Mouse (Mus musculus) liver, embryonic 16.5 days (tissue): ENCODE measurements around the gene AC161166.1. TPM values are rescaled to one million over a fixed set of nuclear protein-coding genes. Genes with fewer than 3 reads are reported as not detected.
A peak's percentile ranks its signal among the peaks of the same experiment; 100 is the strongest.

Source experiments
- ATAC-seq: fragments of 200-750 bp; cut with Nextera tagmentation; 2 replicates; pipeline ENCODE4 v1.8.0; 2017; ENCODE audit warnings: low read depth, mild to moderate bottlenecking, moderate number of reproducible peaks, moderate library complexity
- H3K27ac ChIP-seq: fragments of 300-500 bp; sonication (generic); 2 replicates; pipeline ENCODE4 v1.5.1; 2014; ENCODE audit warnings: mild to moderate bottlenecking, low read length
- H3K27me3 ChIP-seq: fragments of 300-500 bp; sonication (generic); 2 replicates; pipeline ENCODE4 v1.6.1; 2014; ENCODE audit warnings: low read depth, low read length, mixed read lengths; ENCODE audit not compliant: control insufficient read depth, insufficient read depth
- H3K36me3 ChIP-seq: fragments of 300-500 bp; sonication (generic); 2 replicates; pipeline ENCODE4 v1.6.1; 2014; ENCODE audit warnings: mild to moderate bottlenecking; ENCODE audit not compliant: control insufficient read depth, insufficient read depth
- H3K4me1 ChIP-seq: fragments of 300-500 bp; sonication (generic); 2 replicates; pipeline ENCODE4 v1.6.1; 2014; ENCODE audit warnings: low read depth, low read length, mixed read lengths; ENCODE audit not compliant: control insufficient read depth
- H3K4me2 ChIP-seq: fragments of 300-500 bp; sonication (generic); 2 replicates; pipeline ENCODE4 v1.6.1; 2014; ENCODE audit warnings: low read depth, low read length, mixed read lengths
- H3K4me3 ChIP-seq: fragments of 300-500 bp; sonication (generic); 2 replicates; pipeline ENCODE4 v1.5.1; 2014; ENCODE audit warnings: low read depth, mild to moderate bottlenecking, low read length
- H3K9ac ChIP-seq: fragments of 300-500 bp; sonication (generic); 2 replicates; pipeline ENCODE4 v1.6.1; 2014; ENCODE audit warnings: low read depth, low read length
- H3K9me3 ChIP-seq: fragments of 300-500 bp; sonication (generic); replicated peaks from 2 replicates; pipeline ENCODE4 v1.6.1; 2016; ENCODE audit warnings: low read length; ENCODE audit not compliant: control insufficient read depth
- WGBS: fragments of 180-500 bp; shearing (Covaris S2); extraction: QIAGEN DNeasy Blood & Tissue Kit; methylation state at CpG from one replicate; pipeline ENCODE4 v1.1.7; 2014; ENCODE audit not compliant: insufficient replicate concordance; 5-methylcytosine and 5-hydroxymethylcytosine counted together
- polyA plus RNA-seq: library from polyadenylated mRNA; unstranded; fragments of >200 nt; fragmentation: Nextera tagmentation; extraction: Ambion mirVana; gene quantifications from 2 replicates; pipeline ENCODE4 v1.2.1, GENCODE M21; 2015

The AC161166.1 gene
- polyA plus RNA-seq: not detected in 2 replicates

DNA sequence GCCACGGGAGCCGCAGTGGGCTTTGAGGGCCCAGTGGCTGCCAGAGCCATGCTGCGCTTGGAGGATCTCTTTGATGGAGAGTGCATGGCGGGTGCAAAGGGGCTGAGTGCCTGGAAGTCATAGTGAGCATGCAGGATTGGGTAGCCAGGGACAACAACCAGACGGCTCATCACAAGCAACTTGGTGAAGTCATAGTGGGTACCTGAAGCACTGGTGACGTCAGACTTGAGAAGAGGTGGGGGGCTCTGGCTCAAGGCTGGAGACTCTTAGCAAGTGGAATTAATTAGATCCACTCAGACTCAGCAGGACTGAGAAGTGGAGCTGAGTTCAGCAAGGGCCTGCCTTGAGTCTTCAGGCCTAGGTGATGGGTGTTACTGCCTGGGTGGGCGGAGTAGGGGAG is at the start of gene AC161166.1:
AC161166.1 (minus strand) TSS at position 101 of the 400 bp plus-strand sequence.
- no peaks in the 10 kb centered on the region for H3K27me3 ChIP-seq
- no peak within 1 kb of the TSS for H3K4me3 ChIP-seq
- H3K4me1 ChIP-seq: peaks cover 3% of the 10 kb centered on the region
- no peaks in the 10 kb centered on the region for H3K36me3 ChIP-seq
- H3K27ac ChIP-seq: no peak within 1 kb of the TSS
- no peak for ATAC-seq
- H3K4me2 ChIP-seq: no peak within 1 kb of the TSS
- H3K9ac ChIP-seq: no peak within 1 kb of the TSS
- no peaks in the 10 kb centered on the region for H3K9me3 ChIP-seq
- WGBS: 75% methylated on average over 7 of the region's 7 CpGs

DNA sequence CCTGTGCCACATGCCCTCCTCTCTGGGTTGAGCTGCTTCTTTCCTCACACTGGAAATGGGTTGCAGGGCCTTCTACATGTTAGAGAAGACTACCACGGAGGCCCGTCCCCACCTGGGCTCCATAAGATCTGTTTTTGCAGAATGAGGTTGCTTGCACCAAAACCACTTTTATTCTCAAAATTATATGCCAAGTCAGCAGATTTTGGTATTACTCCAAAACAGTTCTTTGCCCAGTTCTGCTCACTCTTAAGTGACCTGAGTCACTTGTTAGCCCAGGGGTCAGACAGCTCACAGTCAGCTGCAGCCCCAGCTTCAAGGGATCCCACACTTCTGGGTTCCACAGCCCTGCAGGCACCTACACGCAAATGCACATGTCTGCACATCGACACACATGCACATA is 49.2 kb upstream of the AC161166.1 start:
- H3K4me3 ChIP-seq: no peak overlapping the region
- H3K4me2 ChIP-seq: no peak overlapping the region
- H3K36me3 ChIP-seq: peaks cover 12% of the 10 kb centered on the region
- H3K9me3 ChIP-seq: no peaks in the 10 kb centered on the region
- ATAC-seq: no peak
- no peak overlapping the region for H3K9ac ChIP-seq
- no peaks in the 10 kb centered on the region for H3K27me3 ChIP-seq
- 82% methylated on average over 4 of the region's 4 CpGs for WGBS
- no peak overlapping the region for H3K27ac ChIP-seq
- no peaks in the 10 kb centered on the region for H3K4me1 ChIP-seq

DNA sequence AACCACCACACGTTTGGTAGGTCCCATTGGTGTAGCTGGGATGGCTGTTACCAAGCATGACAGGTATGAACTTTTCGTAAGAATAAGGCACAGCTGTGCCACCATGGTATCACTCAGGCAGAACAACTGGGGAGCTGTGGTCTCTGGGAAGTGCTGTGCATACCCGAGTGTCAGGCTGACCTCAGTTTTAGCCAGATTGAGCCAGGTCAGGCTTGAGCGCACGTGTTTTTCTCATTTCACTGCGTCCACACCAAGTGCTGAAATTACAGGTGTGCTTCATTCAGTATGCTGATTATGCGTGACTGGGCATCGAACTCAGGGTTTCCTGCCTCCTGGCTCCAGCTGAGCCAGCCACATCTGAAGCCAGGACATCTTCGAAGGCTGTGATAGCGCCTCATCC is 43.5 kb upstream of the AC161166.1 start:
- H3K9ac ChIP-seq: no peak overlapping the region
- H3K27ac ChIP-seq: no peak overlapping the region
- 83% methylated on average over 10 of the region's 10 CpGs for WGBS
- H3K27me3 ChIP-seq: no peaks in the 10 kb centered on the region
- H3K4me2 ChIP-seq: no peak overlapping the region
- peaks cover 8% of the 10 kb centered on the region for H3K36me3 ChIP-seq
- ATAC-seq: no peak
- H3K9me3 ChIP-seq: no peaks in the 10 kb centered on the region
- H3K4me3 ChIP-seq: no peak overlapping the region
- peaks cover 2% of the 10 kb centered on the region for H3K4me1 ChIP-seq

DNA sequence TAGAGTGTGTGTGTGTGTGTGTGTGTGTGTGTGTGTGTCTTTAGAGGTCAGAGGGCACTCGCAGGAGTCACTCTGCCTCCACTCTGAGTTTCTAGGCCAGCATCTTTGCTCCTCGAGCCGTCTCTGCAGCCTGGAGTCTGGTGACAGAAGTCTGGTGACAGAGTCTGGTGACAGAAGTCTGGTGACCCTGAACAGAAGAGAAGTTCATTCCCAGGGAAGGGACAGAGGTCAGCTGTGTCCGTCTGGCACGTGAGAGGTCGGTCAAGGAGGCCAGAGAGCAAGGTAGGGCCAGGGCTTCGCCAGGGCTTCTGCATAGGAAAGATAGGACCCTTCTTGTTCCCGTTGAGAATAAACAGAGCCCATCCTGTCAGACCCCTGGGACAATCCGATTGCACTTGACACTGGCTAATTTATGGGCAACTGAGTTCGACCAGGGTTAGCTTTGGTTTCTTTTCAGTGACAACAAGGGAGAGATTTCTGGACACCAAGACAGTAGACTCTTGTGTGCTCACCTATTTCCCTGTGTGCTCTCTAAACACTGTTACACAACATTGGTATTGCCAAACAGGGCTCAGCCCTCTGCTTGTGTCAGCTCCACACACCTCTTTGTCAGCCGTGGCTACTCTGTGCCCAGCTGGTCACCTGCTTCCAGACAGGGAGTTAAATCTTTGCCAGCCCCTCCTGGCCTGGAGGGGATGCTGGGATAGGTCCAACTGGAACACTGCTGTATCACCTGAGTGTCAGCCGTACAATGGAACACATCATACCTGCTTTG is 39.9 kb upstream of the AC161166.1 start:
- Histone ChIP-seq H3K9ac (no peak overlapping the region), H3K4me3 (no peak overlapping the region), H3K4me1 (peaks cover 10% of the 10 kb centered on the region), H3K4me2 (peak overlapping the region; percentile 20), H3K9me3 (no peaks in the 10 kb centered on the region), H3K36me3 (peaks cover 8% of the 10 kb centered on the region), H3K27me3 (no peaks in the 10 kb centered on the region), H3K27ac (peak overlapping the region; percentile 73)
- peak; percentile 94 for ATAC-seq
- 64% methylated on average over 12 of the region's 12 CpGs for WGBS

- Histone ChIP-seq H3K27ac (peak overlapping the region; percentile 55), H3K36me3 (no peaks in the 10 kb centered on the region), H3K9ac (peak overlapping the region; percentile 90), H3K27me3 (no peaks in the 10 kb centered on the region), H3K4me3 (peak overlapping the region; percentile 90), H3K4me2 (peak overlapping the region; percentile 83), H3K4me1 (peaks cover 17% of the 10 kb centered on the region), H3K9me3 (no peaks in the 10 kb centered on the region)
- 27% methylated on average over 13 of the region's 13 CpGs for WGBS
- no peak for ATAC-seq
Measured at GRCm38 (mm10) chr7:24547534-24548036, 35.3 kb upstream of the AC161166.1 start.

DNA sequence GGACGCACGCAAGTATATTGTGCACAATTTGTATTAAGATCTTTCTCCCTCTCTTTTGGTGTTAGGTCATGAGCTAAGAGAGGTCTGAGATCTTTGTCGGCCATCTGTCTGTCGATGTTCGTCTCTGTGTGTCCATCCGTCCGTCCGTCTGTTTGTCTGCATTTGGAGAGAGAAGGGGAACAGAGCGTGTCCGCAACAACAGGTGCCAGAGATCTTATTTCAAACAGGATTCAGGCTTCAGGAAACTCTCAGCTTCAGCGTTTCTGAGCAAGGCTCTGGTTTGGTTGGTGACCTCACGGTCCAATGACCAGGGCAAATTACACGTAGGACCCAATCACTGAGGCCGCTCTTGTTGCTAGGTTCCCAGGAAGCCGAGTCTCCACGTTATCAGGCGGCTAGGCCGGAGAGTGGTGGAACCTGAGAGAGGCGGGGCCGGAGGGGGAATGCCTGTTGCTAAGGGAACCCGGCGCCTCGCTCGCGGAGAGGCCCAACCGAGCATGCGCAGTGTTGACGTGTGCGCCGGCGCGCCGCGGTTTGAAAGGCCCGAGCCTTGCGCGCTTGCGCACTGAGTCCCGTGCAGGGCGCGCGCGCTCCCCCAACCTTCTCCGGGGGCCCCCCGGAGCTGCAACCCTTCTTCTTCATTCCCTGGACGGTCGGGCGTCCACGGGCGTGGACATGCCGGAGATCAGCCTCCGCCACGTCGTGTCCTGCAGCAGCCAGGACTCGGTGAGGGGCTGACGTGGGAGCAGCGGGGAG is 34.6 kb upstream of the AC161166.1 start:
- Histone ChIP-seq H3K9me3 (no peaks in the 10 kb centered on the region), H3K4me3 (peak overlapping the region; percentile 90), H3K9ac (peak overlapping the region; percentile 90), H3K4me2 (peak overlapping the region; percentile 83), H3K36me3 (no peaks in the 10 kb centered on the region), H3K4me1 (peaks cover 16% of the 10 kb centered on the region), H3K27me3 (no peaks in the 10 kb centered on the region), H3K27ac (peak overlapping the region; percentile 63)
- WGBS: under 1% methylated on average over 53 of the region's 57 CpGs
- peak; percentile 99 for ATAC-seq

DNA sequence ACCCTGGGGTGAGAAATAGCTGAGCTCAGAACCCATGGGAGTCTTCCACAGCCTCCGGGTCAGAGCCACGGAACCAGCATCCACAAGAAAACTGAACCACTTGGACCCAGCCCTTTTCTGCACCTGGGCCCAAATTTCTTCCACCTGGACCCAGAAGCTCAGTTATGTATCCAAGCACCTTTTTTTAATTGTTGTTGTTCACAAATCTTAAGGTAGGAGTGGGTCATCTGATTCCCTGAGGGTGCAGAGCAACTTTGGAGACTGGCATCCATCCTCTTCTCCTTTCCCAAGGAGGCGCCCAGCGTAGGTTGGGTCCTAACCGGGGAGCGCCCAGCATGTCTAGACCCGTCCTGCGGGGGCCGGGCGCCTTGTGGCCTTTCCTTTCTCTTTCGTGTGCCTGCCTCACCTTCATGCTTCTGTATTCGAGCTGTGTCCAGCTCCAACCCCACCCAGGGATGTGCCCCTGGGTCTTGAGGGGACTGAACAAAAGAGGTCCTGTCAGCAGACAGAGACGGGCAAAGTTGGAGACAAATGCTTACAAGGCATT is 33.9 kb upstream of the AC161166.1 start, which contains the start of the genes Pinlyp and Xrcc1:
Pinlyp (minus strand) TSS at position 51 of the 547 bp plus-strand sequence.
Xrcc1 (plus strand) TSS at position 222 of the 547 bp plus-strand sequence.
- Histone ChIP-seq H3K4me1 (peaks cover 16% of the 10 kb centered on the region), H3K36me3 (no peaks in the 10 kb centered on the region), H3K9me3 (no peaks in the 10 kb centered on the region), H3K4me2 (peak within 1 kb of the TSS; percentile 83), H3K9ac (peak within 1 kb of the TSS; percentile 90), H3K27ac (peak within 1 kb of the TSS; percentile 63), H3K27me3 (no peaks in the 10 kb centered on the region), H3K4me3 (peak within 1 kb of the TSS; percentile 90)
- 45% methylated on average over 13 of the region's 13 CpGs for WGBS
- no peak for ATAC-seq

DNA sequence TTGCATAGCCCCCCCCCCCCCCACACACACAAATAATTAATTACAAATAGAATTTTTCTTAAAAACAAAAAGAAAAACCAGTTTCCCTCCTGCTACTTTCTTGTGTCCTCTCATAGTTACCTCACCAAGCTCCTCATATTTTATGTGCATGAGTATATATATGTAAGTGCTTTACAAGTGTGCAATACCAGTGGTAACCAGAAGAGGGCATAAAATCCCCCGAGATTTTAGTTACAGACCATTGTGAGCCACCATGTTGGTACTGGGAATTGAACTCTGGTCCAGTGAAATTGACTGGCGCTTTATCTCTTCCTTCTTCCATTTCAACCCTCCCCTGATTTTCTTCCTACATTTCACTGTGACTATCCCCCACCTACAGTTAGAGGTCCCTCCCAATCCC is 32.3 kb upstream of the AC161166.1 start:
- no peak overlapping the region for H3K27ac ChIP-seq
- no peak overlapping the region for H3K4me2 ChIP-seq
- no peak for ATAC-seq
- no peaks in the 10 kb centered on the region for H3K9me3 ChIP-seq
- no peak overlapping the region for H3K9ac ChIP-seq
- H3K4me3 ChIP-seq: no peak overlapping the region
- WGBS: 54% methylated on average over 2 of the region's 2 CpGs
- no peaks in the 10 kb centered on the region for H3K36me3 ChIP-seq
- peaks cover 16% of the 10 kb centered on the region for H3K4me1 ChIP-seq
- no peaks in the 10 kb centered on the region for H3K27me3 ChIP-seq
